Mouse (Mus musculus) lung, embryonic 15.5 days (tissue): ENCODE data around the gene Akr1a1. TPM values are rescaled to one million over a fixed set of nuclear protein-coding genes. Genes with fewer than 3 reads are reported as not detected.
A peak's percentile ranks its signal among the peaks of the same experiment; 100 is the strongest.
"Not testable (repeated sequence)": the region's sequence is repeated elsewhere in the genome, so short reads cannot be mapped to it uniquely, and the experiment has no call there.

Experiments
- ATAC-seq: fragments of 200-750 bp; cut with Nextera tagmentation; 2 replicates; pipeline ENCODE4 v1.8.0; 2017; ENCODE audit warnings: moderate number of reproducible peaks, borderline replicate concordance; ENCODE audit not compliant: low FRiP score, low TSS enrichment; ENCODE audit errors: extremely low read depth
- H3K27ac ChIP-seq: fragments of 300-500 bp; sonication (generic); 2 replicates; pipeline ENCODE4 v1.5.1; 2015; ENCODE audit warnings: moderate library complexity, mild to moderate bottlenecking, inconsistent platforms
- H3K27me3 ChIP-seq: fragments of 300-500 bp; sonication (generic); 2 replicates; pipeline ENCODE4 v1.6.1; 2015; ENCODE audit warnings: inconsistent platforms
- H3K36me3 ChIP-seq: fragments of 300-500 bp; sonication (generic); 2 replicates; pipeline ENCODE4 v1.6.1; 2015; ENCODE audit warnings: inconsistent platforms
- H3K4me1 ChIP-seq: fragments of 300-500 bp; sonication (generic); 2 replicates; pipeline ENCODE4 v1.6.1; 2015; ENCODE audit warnings: inconsistent platforms
- H3K4me2 ChIP-seq: fragments of 300-500 bp; sonication (generic); 2 replicates; pipeline ENCODE4 v1.6.1; 2015; ENCODE audit warnings: inconsistent platforms, mild to moderate bottlenecking, moderate library complexity
- H3K4me3 ChIP-seq: fragments of 300-500 bp; sonication (generic); 2 replicates; pipeline ENCODE4 v1.5.1; 2015; ENCODE audit warnings: mild to moderate bottlenecking, inconsistent platforms
- H3K9ac ChIP-seq: fragments of 300-500 bp; sonication (generic); 2 replicates; pipeline ENCODE4 v1.6.1; 2015; ENCODE audit warnings: inconsistent platforms
- H3K9me3 ChIP-seq: fragments of 300-500 bp; sonication (generic); 2 replicates; pipeline ENCODE4 v1.6.1; 2016; ENCODE audit warnings: inconsistent platforms
- WGBS: fragments of 180-500 bp; shearing (Covaris S2); methylation state at CpG from one replicate; pipeline ENCODE4 v1.1.7; 2015; 5-methylcytosine and 5-hydroxymethylcytosine counted together
- polyA plus RNA-seq: library from polyadenylated mRNA; unstranded; fragments of >200 nt; fragmentation: Nextera tagmentation; extraction: Ambion mirVana; gene quantifications from 2 replicates; pipeline ENCODE4 v1.2.1, GENCODE M21; 2015

The Akr1a1 gene
- 820 and 831 TPM in 2 replicates for polyA plus RNA-seq

GRCm38 (mm10) chr4:116650924-116651796, at the start of gene Akr1a1:
Akr1a1 (minus strand) TSS chr4:116651680.
- under 1% methylated on average over 39 of the region's 39 CpGs for WGBS
- peak within 1 kb of the TSS; percentile 61 for H3K4me2 ChIP-seq
- H3K9me3 ChIP-seq, result no peaks in the 10 kb centered on the region
- H3K9ac ChIP-seq, result peak within 1 kb of the TSS; percentile 96
- ATAC-seq, result peak; percentile 99
- no peaks in the 10 kb centered on the region for H3K27me3 ChIP-seq
- H3K4me3 ChIP-seq, result peak within 1 kb of the TSS; percentile 90
- H3K27ac ChIP-seq, result peak within 1 kb of the TSS; percentile 94
- peaks cover 19% of the 10 kb centered on the region; the same call in 1 of the 2 replicates for H3K36me3 ChIP-seq
- peaks cover 20% of the 10 kb centered on the region for H3K4me1 ChIP-seq

- Histone ChIP-seq H3K9ac (no peak overlapping the region), H3K4me3 (no peak overlapping the region), H3K27ac (no peak overlapping the region), H3K36me3 (peaks cover 54% of the 10 kb centered on the region), H3K4me1 (no peaks in the 10 kb centered on the region), H3K4me2 (no peak overlapping the region), H3K9me3 (no peaks in the 10 kb centered on the region), H3K27me3 (no peaks in the 10 kb centered on the region)
- ATAC-seq, result no peak
- 81% methylated on average over 1 of the region's 1 CpGs for WGBS
These were observed 49.5 kb upstream of the Akr1a1 start for GRCm38 (mm10) chr4:116700964-116701363.

GRCm38 (mm10) chr4:116698693-116699342, 47.3 kb upstream of the Akr1a1 start:
- H3K27ac ChIP-seq, result no peak overlapping the region
- no peak overlapping the region for H3K4me2 ChIP-seq
- ATAC-seq, result no peak
- no peak overlapping the region for H3K4me3 ChIP-seq
- no peaks in the 10 kb centered on the region for H3K4me1 ChIP-seq
- H3K36me3 ChIP-seq, result peaks cover 72% of the 10 kb centered on the region
- H3K9ac ChIP-seq, result no peak overlapping the region
- no peaks in the 10 kb centered on the region for H3K27me3 ChIP-seq
- H3K9me3 ChIP-seq, result no peaks in the 10 kb centered on the region
- WGBS, result 58% methylated on average over 2 of the region's 2 CpGs

- peaks cover 90% of the 10 kb centered on the region for H3K36me3 ChIP-seq
- no peak overlapping the region for H3K4me3 ChIP-seq
- H3K4me2 ChIP-seq, result no peak overlapping the region
- no peaks in the 10 kb centered on the region for H3K4me1 ChIP-seq
- no peak for ATAC-seq
- no peaks in the 10 kb centered on the region for H3K27me3 ChIP-seq
- no peak overlapping the region for H3K9ac ChIP-seq
- no peak overlapping the region for H3K27ac ChIP-seq
- 72% methylated on average over 2 of the region's 2 CpGs for WGBS
- no peaks in the 10 kb centered on the region for H3K9me3 ChIP-seq
These were observed 42.3 kb upstream of the Akr1a1 start for GRCm38 (mm10) chr4:116693785-116694184.

- no peak for ATAC-seq
- Histone ChIP-seq H3K4me3 (no peak overlapping the region), H3K4me1 (0 out of 2 replicates have a peak, but pooled peaks cover 3% of the 10 kb centered on the region), H3K27me3 (no peaks in the 10 kb centered on the region), H3K27ac (no peak overlapping the region), H3K36me3 (peaks cover 87% of the 10 kb centered on the region), H3K9ac (no peak overlapping the region), H3K9me3 (no peaks in the 10 kb centered on the region), H3K4me2 (no peak overlapping the region)
- WGBS, result 86% methylated on average over 2 of the region's 2 CpGs
These were observed 40.7 kb upstream of the Akr1a1 start for GRCm38 (mm10) chr4:116692146-116692545.

- H3K4me3 ChIP-seq, result no peak overlapping the region
- no peak overlapping the region for H3K27ac ChIP-seq
- H3K4me2 ChIP-seq, result no peak overlapping the region
- no peaks in the 10 kb centered on the region for H3K9me3 ChIP-seq
- peaks cover 12% of the 10 kb centered on the region for H3K4me1 ChIP-seq
- no peaks in the 10 kb centered on the region for H3K27me3 ChIP-seq
- 84% methylated on average over 4 of the region's 4 CpGs for WGBS
- ATAC-seq, result no peak
- H3K36me3 ChIP-seq, result peaks cover 62% of the 10 kb centered on the region
- no peak overlapping the region for H3K9ac ChIP-seq
These were observed 37.9 kb upstream of the Akr1a1 start for GRCm38 (mm10) chr4:116689309-116689876.

- H3K9me3 ChIP-seq, result no peaks in the 10 kb centered on the region
- no peak for ATAC-seq
- peak overlapping the region; percentile 78; the same call in 1 of the 2 replicates for H3K9ac ChIP-seq
- H3K36me3 ChIP-seq, result peaks cover 41% of the 10 kb centered on the region
- no peaks in the 10 kb centered on the region for H3K27me3 ChIP-seq
- H3K4me1 ChIP-seq, result peaks cover 12% of the 10 kb centered on the region
- H3K4me2 ChIP-seq, result peak overlapping the region; percentile 65
- H3K4me3 ChIP-seq, result peak overlapping the region; percentile 82
- WGBS, result 31% methylated on average over 1 of the region's 1 CpGs
- H3K27ac ChIP-seq, result no peak overlapping the region
These were observed 35.6 kb upstream of the Akr1a1 start for GRCm38 (mm10) chr4:116687041-116687440.

GRCm38 (mm10) chr4:116685402-116686061, 34.1 kb upstream of the Akr1a1 start, which contains the start of gene Prdx1:
Prdx1 (plus strand) TSS chr4:116685544.
- no peaks in the 10 kb centered on the region for H3K9me3 ChIP-seq
- H3K27me3 ChIP-seq, result no peaks in the 10 kb centered on the region
- peaks cover 28% of the 10 kb centered on the region for H3K36me3 ChIP-seq
- peaks cover 12% of the 10 kb centered on the region for H3K4me1 ChIP-seq
- under 1% methylated on average over 53 of the region's 56 CpGs for WGBS
- peak within 1 kb of the TSS; percentile 65 for H3K4me2 ChIP-seq
- peak within 1 kb of the TSS; percentile 78 for H3K9ac ChIP-seq
- H3K27ac ChIP-seq, result peak within 1 kb of the TSS; percentile 98
- peak within 1 kb of the TSS; percentile 82 for H3K4me3 ChIP-seq
- ATAC-seq, result peak; percentile 97

- 76% methylated on average over 2 of the region's 2 CpGs for WGBS
- ATAC-seq, result no peak
- H3K4me1 ChIP-seq, result peaks cover 12% of the 10 kb centered on the region
- peak overlapping the region; percentile 82; the same call in 1 of the 2 replicates for H3K4me3 ChIP-seq
- H3K9ac ChIP-seq, result peak overlapping the region; percentile 78; the same call in 1 of the 2 replicates
- H3K27me3 ChIP-seq, result no peaks in the 10 kb centered on the region
- peak overlapping the region; percentile 65 for H3K4me2 ChIP-seq
- no peaks in the 10 kb centered on the region for H3K9me3 ChIP-seq
- H3K36me3 ChIP-seq, result peaks cover 21% of the 10 kb centered on the region
- peak overlapping the region; percentile 98 for H3K27ac ChIP-seq
These were observed 33.2 kb upstream of the Akr1a1 start for GRCm38 (mm10) chr4:116684665-116685064.

- no peak overlapping the region for H3K9ac ChIP-seq
- no peaks in the 10 kb centered on the region for H3K9me3 ChIP-seq
- no peaks in the 10 kb centered on the region for H3K27me3 ChIP-seq
- WGBS, result 72% methylated on average over 4 of the region's 4 CpGs
- no peak for ATAC-seq
- no peak overlapping the region for H3K4me2 ChIP-seq
- H3K4me1 ChIP-seq, result peaks cover 12% of the 10 kb centered on the region
- no peak overlapping the region for H3K27ac ChIP-seq
- no peak overlapping the region for H3K4me3 ChIP-seq
- peaks cover 14% of the 10 kb centered on the region; the same call in 1 of the 2 replicates for H3K36me3 ChIP-seq
These were observed 32.5 kb upstream of the Akr1a1 start for GRCm38 (mm10) chr4:116683957-116684356.

GRCm38 (mm10) chr4:116680521-116680920, 29.0 kb upstream of the Akr1a1 start:
- H3K36me3 ChIP-seq, H3K4me1 ChIP-seq, H3K27me3 ChIP-seq, H3K27ac ChIP-seq, H3K9me3 ChIP-seq, H3K9ac ChIP-seq, ATAC-seq, H3K4me3 ChIP-seq, H3K4me2 ChIP-seq: not testable (repeated sequence)
- WGBS, result 79% methylated on average over 4 of the region's 4 CpGs
